Mouse (Mus musculus): Measurements from ENCODE around the gene Ccdc78. TPM values are rescaled to one million over a fixed set of nuclear protein-coding genes. Genes with fewer than 3 reads are reported as not detected.

The Ccdc78 gene
- total RNA-seq, 2 experiments from 2014 or later: not detected

DNA sequence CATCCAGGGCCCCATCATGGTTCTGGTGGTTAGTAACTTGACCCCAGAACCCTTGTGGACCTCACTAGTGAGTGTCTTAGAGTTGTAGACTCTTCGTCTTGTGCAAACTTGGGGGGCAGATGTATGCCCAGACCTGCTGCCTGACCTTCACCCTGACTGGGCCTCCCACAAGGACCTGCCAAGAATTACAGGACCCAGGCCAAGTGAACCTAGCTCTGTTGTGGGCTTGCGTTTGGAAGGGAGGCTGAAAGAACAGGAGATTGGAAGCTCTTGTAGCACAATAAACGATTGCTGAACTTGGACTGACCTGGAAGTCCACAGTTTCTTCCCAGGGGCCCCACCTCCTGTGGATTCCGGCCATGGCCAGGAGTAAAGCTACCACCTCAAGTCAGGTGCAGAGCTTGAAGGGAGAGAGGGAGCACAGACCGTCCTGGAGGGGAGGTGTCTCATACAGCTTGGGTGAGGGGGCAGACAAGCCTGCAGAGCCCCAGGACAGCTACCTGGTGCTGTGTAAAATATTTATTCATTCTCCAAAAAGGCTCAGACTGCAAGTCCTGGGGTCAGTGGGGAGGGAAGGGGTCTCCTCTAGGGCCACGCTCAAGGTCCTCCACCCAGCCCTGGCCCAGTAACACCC, 47.7 kb downstream of the Ccdc78 start:
- DNase-seq: peak; percentile 49

DNA sequence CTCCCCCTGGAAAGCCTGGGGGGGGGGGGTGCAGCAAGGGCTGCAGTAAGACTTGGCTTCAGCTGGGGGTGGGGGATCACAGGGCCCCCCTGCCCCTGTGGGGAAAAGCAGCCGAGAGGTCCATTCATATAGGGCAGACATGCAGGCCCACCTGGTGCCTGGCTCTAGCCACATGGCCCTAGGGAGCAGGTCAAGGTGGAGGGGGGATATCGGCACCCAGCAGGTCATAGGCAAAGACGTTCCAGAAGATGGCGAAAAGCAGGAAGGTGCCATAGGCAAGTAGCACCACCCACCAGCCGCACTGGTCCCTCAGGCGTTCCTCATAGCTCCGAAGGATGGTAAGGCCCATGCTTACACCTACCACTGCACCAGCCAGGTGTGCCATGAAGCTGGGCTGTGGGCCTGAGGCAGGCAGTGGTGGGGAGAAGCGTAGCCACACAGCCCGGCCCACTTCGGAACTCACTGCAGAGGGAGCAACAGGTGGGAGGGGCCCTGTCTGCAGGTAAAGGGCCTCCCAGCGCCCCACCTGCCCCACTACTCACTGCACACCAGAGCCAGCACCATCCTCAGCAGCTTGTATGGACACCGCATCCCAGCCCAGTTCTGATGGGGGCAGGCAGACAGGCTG, 48.3 kb downstream of the Ccdc78 start:
- DNase-seq: no peak

DNA sequence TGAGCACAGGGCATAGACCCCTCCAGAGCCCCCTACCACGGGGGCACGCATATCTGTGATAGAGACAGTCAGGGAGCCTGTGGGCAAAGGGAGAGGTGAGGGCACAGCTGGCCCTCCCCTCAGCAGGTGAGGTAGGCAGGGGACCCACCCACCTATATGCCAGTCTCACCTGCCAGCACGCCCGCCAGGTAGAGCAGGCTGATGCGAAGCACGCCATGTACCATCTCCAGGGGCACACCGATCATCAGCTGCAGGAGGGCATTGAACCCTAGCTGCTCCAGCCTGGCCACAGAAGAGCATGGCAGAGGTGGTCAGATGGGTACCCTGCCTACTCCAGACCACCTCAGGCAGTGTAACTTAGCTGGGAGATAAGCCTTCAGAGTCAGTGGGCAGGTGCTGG, 48.9 kb downstream of the Ccdc78 start:
- no peak for DNase-seq

DNA sequence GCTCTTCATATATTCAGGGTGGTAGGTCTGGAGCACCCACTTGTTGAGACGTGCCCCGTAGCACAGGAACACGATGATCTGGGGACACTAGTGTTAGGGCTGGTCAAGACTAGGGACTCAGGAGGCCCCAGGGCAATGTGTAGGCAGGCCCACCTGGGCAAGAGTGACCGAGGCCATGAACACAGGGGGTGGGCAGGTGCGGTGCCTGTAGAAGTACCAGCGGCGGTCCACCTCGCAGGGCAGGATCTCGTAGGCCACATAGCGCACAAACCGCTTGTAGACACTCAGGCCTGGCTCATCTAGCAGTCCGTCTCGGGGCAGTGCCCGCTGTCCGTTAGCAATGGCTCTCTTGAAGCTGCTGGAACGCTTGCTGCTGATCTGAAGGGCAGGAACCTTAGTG, 49.4 kb downstream of the Ccdc78 start:
- no peak for DNase-seq

DNA sequence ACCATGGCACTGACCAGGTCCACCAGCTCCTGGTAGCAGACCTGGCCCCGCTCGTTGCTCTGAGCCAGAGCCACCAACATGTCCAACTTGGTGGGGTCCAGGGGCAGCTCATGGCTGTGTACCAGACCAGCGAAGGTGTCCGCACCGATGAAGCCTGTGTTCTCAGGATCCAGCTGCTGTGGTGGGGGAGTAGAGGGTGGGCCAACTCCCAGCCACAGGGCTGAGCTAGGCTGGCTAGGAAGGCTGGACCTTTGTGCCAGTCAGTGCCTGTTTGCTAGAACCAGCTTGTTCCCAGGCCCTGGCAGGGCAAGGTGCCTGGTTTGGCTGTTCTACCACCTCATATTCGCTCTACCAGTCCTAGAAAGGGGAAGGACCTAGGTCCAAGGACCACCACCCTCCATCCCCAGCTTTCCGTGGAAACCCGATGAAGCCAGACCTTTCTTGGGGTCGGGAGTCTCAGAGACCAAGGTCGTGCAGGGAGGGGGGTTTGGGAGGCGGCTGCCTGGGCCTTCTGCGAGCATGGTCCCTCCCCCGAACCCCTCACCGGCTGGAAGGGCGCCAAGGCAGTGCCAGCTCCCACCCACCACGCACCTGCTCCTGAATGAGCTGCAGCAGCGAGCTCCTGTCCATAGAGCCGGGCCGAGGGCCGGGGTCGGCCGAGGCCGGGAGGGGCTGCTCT, 50.2 kb downstream of the Ccdc78 start:
- DNase-seq: no peak

DNA sequence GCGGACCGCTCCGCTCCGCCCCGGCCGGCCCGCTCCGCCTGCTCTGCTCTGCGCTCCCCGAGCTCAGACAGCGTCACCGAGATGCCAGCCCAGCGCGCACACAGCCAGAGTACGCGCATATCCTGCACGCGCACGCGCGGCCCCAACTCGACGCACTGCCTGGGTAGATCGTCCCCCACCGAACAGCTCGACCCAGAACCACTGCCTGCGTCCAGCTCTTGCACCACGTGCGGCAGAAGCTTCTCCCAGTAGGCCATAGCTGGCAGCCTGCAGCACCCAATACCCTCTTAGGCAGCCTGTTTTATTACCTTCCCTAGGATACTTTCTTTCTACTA, 50.7 kb downstream of the Ccdc78 start, which contains the start of gene Rhbdl1:
TSS of gene Rhbdl1 (minus strand) at position 220 of the 335 bp plus-strand sequence.
- DNase-seq: peak; percentile 79

DNA sequence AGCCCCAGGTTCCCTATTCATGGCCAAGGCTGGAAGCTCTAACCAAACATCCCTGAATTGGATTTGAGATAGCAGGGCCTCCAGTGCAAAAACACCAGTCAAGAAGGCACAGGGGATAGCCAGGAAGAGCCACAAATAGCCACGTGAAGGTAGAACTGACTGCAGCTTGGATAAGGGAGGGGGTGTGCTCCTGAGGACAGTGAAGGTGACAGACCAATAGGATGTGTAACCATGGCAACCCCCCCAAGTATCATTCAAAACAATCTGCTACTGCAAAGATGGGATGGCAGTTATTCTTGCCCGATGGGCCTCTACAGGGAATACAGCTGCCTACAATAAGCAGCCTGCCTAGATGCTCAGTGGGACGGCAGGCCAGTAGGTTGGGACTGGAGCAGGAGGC, 51.2 kb downstream of the Ccdc78 start:
- DNase-seq: no peak

DNA sequence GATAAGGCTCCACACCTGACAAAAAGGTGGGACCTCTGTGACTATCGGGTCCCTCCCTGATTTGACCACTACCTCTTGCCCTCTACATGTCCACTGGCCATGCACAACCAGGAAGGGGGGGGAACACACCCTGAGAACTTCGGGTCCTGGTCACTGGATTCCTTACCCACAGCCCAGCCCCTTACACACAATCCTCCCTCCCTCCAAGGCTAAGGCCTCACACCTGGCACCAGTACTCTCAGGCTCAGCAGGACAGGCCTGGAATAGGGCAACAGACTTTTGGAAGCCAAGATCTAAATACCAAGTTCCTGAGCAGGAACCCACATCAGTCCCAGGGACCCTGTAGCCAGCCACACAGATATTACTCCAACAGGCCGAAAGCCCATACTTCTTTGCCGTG, 52.5 kb downstream of the Ccdc78 start:
- no peak for DNase-seq

DNA sequence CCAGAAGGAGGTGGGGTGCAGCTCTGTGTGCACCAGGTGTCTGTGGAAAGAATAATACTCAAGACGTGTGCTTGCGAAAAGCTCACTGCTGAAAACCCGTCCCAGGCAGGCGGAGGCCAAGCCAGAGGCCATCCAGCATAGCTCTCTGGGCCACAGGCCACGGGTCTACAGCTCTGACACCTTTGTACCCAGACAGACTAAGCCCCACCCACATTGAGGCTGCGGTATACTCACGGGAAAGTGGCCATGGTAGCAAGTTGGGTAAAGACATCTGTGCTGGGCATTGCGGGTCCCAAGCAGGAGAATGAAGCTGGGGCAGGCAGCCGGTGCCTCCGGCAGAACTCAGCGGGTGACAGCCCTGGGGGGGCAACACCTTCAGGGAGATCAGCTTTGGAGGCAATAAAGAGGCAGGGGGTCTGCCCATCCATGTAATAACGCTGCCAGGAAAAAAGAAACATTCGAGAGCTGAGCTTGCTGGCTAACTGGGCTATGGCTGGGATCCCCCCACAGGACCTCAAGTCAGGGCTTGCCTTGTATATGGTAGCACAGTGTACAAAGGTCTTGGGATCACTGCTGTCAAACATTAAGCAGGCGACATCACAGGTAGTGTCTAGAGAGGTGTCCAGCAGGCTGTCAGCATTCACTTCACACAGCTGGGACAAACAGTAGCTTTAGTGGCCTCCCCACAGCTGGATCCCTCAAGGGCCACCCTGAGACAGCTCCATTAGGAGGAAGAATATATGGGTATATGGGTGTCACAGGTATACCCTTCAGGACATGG, 53.3 kb downstream of the Ccdc78 start:
- no peak for DNase-seq

Small RNA genes within 50 kb of the gene (microRNA-seq; reads per million reads assigned to microRNA genes)
- gene Gm25083 (0 reads per million in 2 experiments), gene Mir3082 (1.4 to 2.1 reads per million in 2 experiments), gene Mir6966 (2.4 to 4.1 reads per million in 2 experiments)

Other genes starting within 250 kb of the Ccdc78 start
- gene Sox8, start 215.9 kb upstream of the Ccdc78 start, total RNA-seq (2021): under 1 TPM; 0.45 to 0.48 TPM
- gene Lmf1, start 207.5 kb upstream of the Ccdc78 start, total RNA-seq (2021): 10 to 100 TPM; 26.2 to 27.6 TPM
- 1 to 10 TPM in 1 of 2 experiments, not detected in 1; 2.3 TPM for gene Gng13, start 69.4 kb upstream of the Ccdc78 start, total RNA-seq (2021)
- gene Chtf18, start 59.2 kb upstream of the Ccdc78 start, total RNA-seq (2021): 10 to 100 TPM; 12.6 to 13.6 TPM
- gene Rpusd1, start 58.9 kb upstream of the Ccdc78 start, total RNA-seq (2021): 1 to 10 TPM; 5.4 to 6.6 TPM
- not detected for gene Mslnl, start 50.5 kb upstream of the Ccdc78 start, total RNA-seq (2021)
- gene Msln, start 32.2 kb upstream of the Ccdc78 start, total RNA-seq (2021): 10 to 100 TPM; 38.4 to 43.3 TPM
- gene Narfl, start 12.8 kb upstream of the Ccdc78 start, total RNA-seq (2021): 10 to 100 TPM; 41.7 to 46.9 TPM
- 10 to 100 TPM; 27.8 to 29.4 TPM for gene Haghl, start 907 bp upstream of the Ccdc78 start, total RNA-seq (2021)
- gene Fam173a, start 6.3 kb downstream of the Ccdc78 start, total RNA-seq (2021): 10 to 100 TPM; 41.0 to 44.2 TPM
- 1 to 10 TPM in 1 of 2 experiments, under 1 TPM in 1; 0.86 to 1.2 TPM for gene AC134908.4, start 9.1 kb downstream of the Ccdc78 start, total RNA-seq (2021)
- 10 to 100 TPM; 48.4 to 49.3 TPM for gene Metrn, start 10.6 kb downstream of the Ccdc78 start, total RNA-seq (2021)
- gene Fbxl16, start 22.5 kb downstream of the Ccdc78 start, total RNA-seq (2021): 1 to 10 TPM in 1 of 2 experiments, under 1 TPM in 1; 0.93 to 1.2 TPM
- gene Wdr24, start 37.0 kb downstream of the Ccdc78 start, total RNA-seq (2021): 10 to 100 TPM in 1 of 2 experiments, 1 to 10 TPM in 1; 10.0 to 12.3 TPM
- 10 to 100 TPM; 34.7 to 37.4 TPM for gene Jmjd8, start 42.3 kb downstream of the Ccdc78 start, total RNA-seq (2021)
- gene Stub1, start 46.8 kb downstream of the Ccdc78 start, total RNA-seq (2021): 100 to 1,000 TPM; 149 to 158 TPM
- gene Rhbdl1, start 50.7 kb downstream of the Ccdc78 start, total RNA-seq (2021): 1 to 10 TPM; 2.0 to 2.5 TPM
- gene Gm20683, start 55.2 kb downstream of the Ccdc78 start, total RNA-seq (2021): 1 to 10 TPM; 1.8 to 2.6 TPM
- gene Rhot2, start 58.3 kb downstream of the Ccdc78 start, total RNA-seq (2021): 10 to 100 TPM; 77.1 to 78.4 TPM
- gene Wdr90, start 74.9 kb downstream of the Ccdc78 start, total RNA-seq (2021): 10 to 100 TPM; 14.4 to 15.1 TPM
- 100 to 1,000 TPM; 195 to 217 TPM for gene Mcrip2, start 82.2 kb downstream of the Ccdc78 start, total RNA-seq (2021)
- 10 to 100 TPM; 10.8 to 11.7 TPM for gene Mettl26, start 88.5 kb downstream of the Ccdc78 start, total RNA-seq (2021)
- gene Wfikkn1, start 94.3 kb downstream of the Ccdc78 start, total RNA-seq (2021): 1 to 10 TPM in 1 of 2 experiments, under 1 TPM in 1; 0.70 to 1.1 TPM
- 10 to 100 TPM; 16.1 to 16.6 TPM for gene Rab40c, start 133.1 kb downstream of the Ccdc78 start, total RNA-seq (2021)
- 10 to 100 TPM; 86.0 to 89.4 TPM for gene Pigq, start 158.4 kb downstream of the Ccdc78 start, total RNA-seq (2021)
- gene Nhlrc4, start 158.4 kb downstream of the Ccdc78 start, total RNA-seq (2021): not detected
- not detected for gene A930017K11Rik, start 166.0 kb downstream of the Ccdc78 start, total RNA-seq (2021)
- gene Capn15, start 199.2 kb downstream of the Ccdc78 start, total RNA-seq (2021): 10 to 100 TPM; 13.0 to 16.7 TPM

All from heart, postnatal 4 days (tissue).